Mouse (Mus musculus) stomach, embryonic 14.5 days (tissue): ENCODE data around the gene Pde4c. TPM values are rescaled to one million over a fixed set of nuclear protein-coding genes. Genes with fewer than 3 reads are reported as not detected.
A peak's percentile ranks its signal among the peaks of the same experiment; 100 is the strongest.

ENCODE experiments used
- ATAC-seq: fragments of 200-750 bp; cut with Nextera tagmentation; 2 replicates; pipeline ENCODE4 v1.8.0; 2017; ENCODE audit warnings: low read depth, moderate TSS enrichment; ENCODE audit not compliant: insufficient number of reproducible peaks, insufficient read depth, low FRiP score
- H3K27ac ChIP-seq: fragments of 300-500 bp; sonication (generic); 2 replicates; pipeline ENCODE4 v1.5.1; 2014; ENCODE audit warnings: mild to moderate bottlenecking, low read length, moderate library complexity, mixed read lengths
- H3K27me3 ChIP-seq: fragments of 300-500 bp; sonication (generic); 2 replicates; pipeline ENCODE4 v1.6.1; 2014; ENCODE audit warnings: low read length, control low read depth, mixed read lengths; ENCODE audit not compliant: control insufficient read depth, insufficient read depth
- H3K36me3 ChIP-seq: fragments of 300-500 bp; sonication (generic); 2 replicates; pipeline ENCODE4 v1.6.1; 2014; ENCODE audit warnings: mild to moderate bottlenecking, control low read depth, low read length, moderate library complexity, mixed read lengths; ENCODE audit not compliant: control insufficient read depth, insufficient read depth
- H3K4me1 ChIP-seq: fragments of 300-500 bp; sonication (generic); 2 replicates; pipeline ENCODE4 v1.6.1; 2014; ENCODE audit warnings: low read length, control low read depth, mixed read lengths; ENCODE audit not compliant: control insufficient read depth, insufficient read depth
- H3K4me2 ChIP-seq: fragments of 300-500 bp; sonication (generic); replicated peaks from 2 replicates; pipeline ENCODE4 v1.6.1; 2014; ENCODE audit warnings: low read depth, low read length, control low read depth
- H3K4me3 ChIP-seq: fragments of 300-500 bp; sonication (generic); 2 replicates; pipeline ENCODE4 v1.5.1; 2014; ENCODE audit warnings: low read depth, low read length, control low read depth
- H3K9ac ChIP-seq: fragments of 300-500 bp; sonication (generic); replicated peaks from 2 replicates; pipeline ENCODE4 v1.6.1; 2014; ENCODE audit warnings: low read depth, mild to moderate bottlenecking, control low read depth, low read length, moderate library complexity, mixed read lengths
- H3K9me3 ChIP-seq: fragments of 300-500 bp; sonication (generic); 2 replicates; pipeline ENCODE4 v1.6.1; 2016; ENCODE audit warnings: low read depth, low read length, control low read depth; ENCODE audit not compliant: control insufficient read depth
- WGBS: fragments of 180-500 bp; shearing (Covaris S2); extraction: QIAGEN DNeasy Blood & Tissue Kit; methylation state at CpG from one replicate; pipeline ENCODE4 v1.1.7; 2014; 5-methylcytosine and 5-hydroxymethylcytosine counted together
- polyA plus RNA-seq: library from polyadenylated mRNA; unstranded; fragments of >200 nt; fragmentation: Nextera tagmentation; extraction: Ambion mirVana; gene quantifications from 2 replicates; pipeline ENCODE4 v1.2.1, GENCODE M21; 2014

The Pde4c gene
- polyA plus RNA-seq, 1 experiment from 2014 or later, result 0.29 TPM

DNA sequence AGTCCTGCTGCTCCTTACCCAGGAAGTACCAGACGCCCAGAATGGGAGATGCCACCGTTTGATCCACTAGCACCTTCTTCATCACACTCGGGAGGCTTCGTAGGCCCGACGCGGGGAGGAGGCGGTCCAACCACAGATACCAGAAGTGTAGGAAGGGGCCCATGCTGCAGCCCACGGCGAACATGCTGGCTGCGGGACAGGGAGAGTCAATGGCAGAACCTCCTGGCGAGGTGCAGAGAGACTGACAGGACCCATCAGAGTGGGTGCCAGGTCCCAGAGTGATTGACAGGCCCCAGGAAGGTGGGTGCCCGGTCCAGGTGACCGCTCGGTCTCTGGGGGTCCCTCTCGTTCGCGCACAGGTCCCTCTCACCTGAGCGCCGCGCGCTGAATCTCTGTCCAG is 36.8 kb downstream of the Pde4c start:
- Histone ChIP-seq H3K4me3 (peak overlapping the region; percentile 60), H3K9me3 (no peaks in the 10 kb centered on the region), H3K36me3 (peaks cover 21% of the 10 kb centered on the region), H3K27ac (peak overlapping the region; percentile 52; the same call in 1 of the 2 replicates), H3K4me1 (peaks cover 23% of the 10 kb centered on the region; the same call in 1 of the 2 replicates), H3K4me2 (peak overlapping the region; percentile 95), H3K27me3 (no peaks in the 10 kb centered on the region), H3K9ac (peak overlapping the region; percentile 67)
- under 1% methylated on average over 22 of the region's 22 CpGs for WGBS
- no peak for ATAC-seq

GRCm38 (mm10) chr8:70760775-70761406 is 37.4 kb downstream of the Pde4c start, which contains the start of gene Mpv17l2:
Mpv17l2 (minus strand) TSS chr8:70760946.
- Histone ChIP-seq H3K36me3 (peaks cover 21% of the 10 kb centered on the region), H3K9ac (peak within 1 kb of the TSS; percentile 67), H3K27ac (peak within 1 kb of the TSS; percentile 52; the same call in 1 of the 2 replicates), H3K27me3 (no peaks in the 10 kb centered on the region), H3K9me3 (no peaks in the 10 kb centered on the region), H3K4me1 (peaks cover 17% of the 10 kb centered on the region; the same call in 1 of the 2 replicates), H3K4me3 (peak within 1 kb of the TSS; percentile 60), H3K4me2 (peak within 1 kb of the TSS; percentile 95)
- 2% methylated on average over 55 of the region's 55 CpGs for WGBS
- peak; percentile 94 for ATAC-seq

- H3K9me3 ChIP-seq, result no peaks in the 10 kb centered on the region
- H3K36me3 ChIP-seq, result peaks cover 15% of the 10 kb centered on the region
- H3K4me2 ChIP-seq, result no peak overlapping the region
- peaks cover 23% of the 10 kb centered on the region; the same call in 1 of the 2 replicates for H3K4me1 ChIP-seq
- H3K4me3 ChIP-seq, result no peak overlapping the region
- no peak overlapping the region for H3K27ac ChIP-seq
- H3K9ac ChIP-seq, result no peak overlapping the region
- ATAC-seq, result no peak
- 68% methylated on average over 1 of the region's 1 CpGs for WGBS
- H3K27me3 ChIP-seq, result no peaks in the 10 kb centered on the region
Observed at GRCm38 (mm10) chr8:70762118-70762517, 38.6 kb downstream of the Pde4c start.

DNA sequence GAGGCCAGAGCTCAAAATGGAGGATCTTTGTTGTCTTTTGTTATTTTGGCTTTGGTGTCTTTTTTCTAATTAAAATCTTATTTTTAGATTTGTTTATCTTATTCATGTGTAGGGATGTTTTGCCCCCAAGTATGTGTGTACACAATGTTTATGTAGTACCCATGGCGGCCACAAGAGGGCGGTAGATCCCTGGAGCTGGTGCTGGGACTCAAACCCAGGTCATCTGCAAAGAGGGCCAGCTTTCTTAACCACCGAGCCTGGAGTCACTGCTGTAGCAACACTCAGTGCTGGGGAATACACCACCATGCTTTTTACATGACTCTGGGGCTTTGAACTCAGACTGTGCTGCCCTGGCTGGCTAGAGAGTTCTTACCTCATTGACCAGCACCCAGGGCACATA is 39.8 kb downstream of the Pde4c start:
- no peak for ATAC-seq
- WGBS, result 9% methylated on average over 3 of the region's 3 CpGs

GRCm38 (mm10) chr8:70764026-70764425 is 40.5 kb downstream of the Pde4c start:
- H3K27ac ChIP-seq, result peak overlapping the region; percentile 56; the same call in 1 of the 2 replicates
- H3K27me3 ChIP-seq, result no peaks in the 10 kb centered on the region
- no peaks in the 10 kb centered on the region for H3K9me3 ChIP-seq
- no peak overlapping the region for H3K4me3 ChIP-seq
- H3K4me1 ChIP-seq, result peaks cover 22% of the 10 kb centered on the region; the same call in 1 of the 2 replicates
- H3K9ac ChIP-seq, result no peak overlapping the region
- H3K4me2 ChIP-seq, result no peak overlapping the region
- peak; percentile 20; the same call in 1 of the 2 replicates for ATAC-seq
- WGBS, result 65% methylated on average over 8 of the region's 8 CpGs
- H3K36me3 ChIP-seq, result peaks cover 10% of the 10 kb centered on the region

More for the DNA sequence above, 39.8 kb downstream of the Pde4c start:
- H3K27ac ChIP-seq, result peak overlapping the region; percentile 56; the same call in 1 of the 2 replicates
- H3K4me1 ChIP-seq, result peaks cover 23% of the 10 kb centered on the region; the same call in 1 of the 2 replicates
- no peaks in the 10 kb centered on the region for H3K27me3 ChIP-seq
- H3K9ac ChIP-seq, result no peak overlapping the region
- H3K4me3 ChIP-seq, result no peak overlapping the region
- no peaks in the 10 kb centered on the region for H3K9me3 ChIP-seq
- H3K4me2 ChIP-seq, result no peak overlapping the region
- peaks cover 9% of the 10 kb centered on the region for H3K36me3 ChIP-seq

- no peaks in the 10 kb centered on the region for H3K27me3 ChIP-seq
- 83% methylated on average over 13 of the region's 13 CpGs for WGBS
- no peak overlapping the region for H3K4me3 ChIP-seq
- ATAC-seq, result no peak
- H3K4me2 ChIP-seq, result 0 out of 2 replicates have a peak overlapping the region, but pooled peaks have one; percentile 90
- H3K9me3 ChIP-seq, result no peaks in the 10 kb centered on the region
- no peak overlapping the region for H3K9ac ChIP-seq
- H3K27ac ChIP-seq, result peak overlapping the region; percentile 58; the same call in 1 of the 2 replicates
- peaks cover 16% of the 10 kb centered on the region; the same call in 1 of the 2 replicates for H3K4me1 ChIP-seq
- peaks cover 10% of the 10 kb centered on the region for H3K36me3 ChIP-seq
Observed at GRCm38 (mm10) chr8:70764676-70765075, 41.2 kb downstream of the Pde4c start.

DNA sequence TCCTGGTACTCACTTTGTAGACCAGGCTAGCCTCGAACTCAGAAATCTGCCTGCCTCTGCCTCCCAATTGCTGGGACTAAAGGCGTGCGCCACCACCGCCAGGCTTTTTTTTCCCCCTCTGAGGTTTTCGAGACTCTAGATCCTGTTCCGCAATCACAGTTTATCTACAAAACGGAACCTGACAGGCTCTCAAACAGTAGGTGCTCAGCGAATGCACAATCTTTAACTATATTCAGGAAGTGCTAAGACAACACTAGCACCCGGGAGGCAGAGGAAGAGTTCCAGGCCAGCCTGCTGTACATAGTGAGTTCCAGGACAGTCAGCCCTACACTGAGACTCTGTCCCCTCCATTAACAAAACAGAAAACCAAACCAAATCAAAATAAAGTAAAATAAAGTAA is 41.8 kb downstream of the Pde4c start:
- Histone ChIP-seq H3K4me1 (peaks cover 11% of the 10 kb centered on the region; the same call in 1 of the 2 replicates), H3K9ac (0 out of 2 replicates have a peak overlapping the region, but pooled peaks have one; percentile 30), H3K4me2 (peak overlapping the region; percentile 90), H3K9me3 (no peaks in the 10 kb centered on the region), H3K4me3 (peak overlapping the region; percentile 42), H3K36me3 (peaks cover 13% of the 10 kb centered on the region), H3K27ac (peak overlapping the region; percentile 53; the same call in 1 of the 2 replicates), H3K27me3 (no peaks in the 10 kb centered on the region)
- 70% methylated on average over 9 of the region's 9 CpGs for WGBS
- no peak for ATAC-seq

- WGBS, result under 1% methylated on average over 34 of the region's 34 CpGs
- no peaks in the 10 kb centered on the region for H3K9me3 ChIP-seq
- H3K4me1 ChIP-seq, result peaks cover 11% of the 10 kb centered on the region; the same call in 1 of the 2 replicates
- peak overlapping the region; percentile 42 for H3K4me3 ChIP-seq
- H3K36me3 ChIP-seq, result peaks cover 20% of the 10 kb centered on the region
- H3K4me2 ChIP-seq, result peak overlapping the region; percentile 90
- no peak for ATAC-seq
- peak overlapping the region; percentile 72; the same call in 1 of the 2 replicates for H3K27ac ChIP-seq
- H3K9ac ChIP-seq, result peak overlapping the region; percentile 30; the same call in 1 of the 2 replicates
- no peaks in the 10 kb centered on the region for H3K27me3 ChIP-seq
Observed at GRCm38 (mm10) chr8:70765838-70766570, 42.5 kb downstream of the Pde4c start.
